In the genomic region with DNA sequence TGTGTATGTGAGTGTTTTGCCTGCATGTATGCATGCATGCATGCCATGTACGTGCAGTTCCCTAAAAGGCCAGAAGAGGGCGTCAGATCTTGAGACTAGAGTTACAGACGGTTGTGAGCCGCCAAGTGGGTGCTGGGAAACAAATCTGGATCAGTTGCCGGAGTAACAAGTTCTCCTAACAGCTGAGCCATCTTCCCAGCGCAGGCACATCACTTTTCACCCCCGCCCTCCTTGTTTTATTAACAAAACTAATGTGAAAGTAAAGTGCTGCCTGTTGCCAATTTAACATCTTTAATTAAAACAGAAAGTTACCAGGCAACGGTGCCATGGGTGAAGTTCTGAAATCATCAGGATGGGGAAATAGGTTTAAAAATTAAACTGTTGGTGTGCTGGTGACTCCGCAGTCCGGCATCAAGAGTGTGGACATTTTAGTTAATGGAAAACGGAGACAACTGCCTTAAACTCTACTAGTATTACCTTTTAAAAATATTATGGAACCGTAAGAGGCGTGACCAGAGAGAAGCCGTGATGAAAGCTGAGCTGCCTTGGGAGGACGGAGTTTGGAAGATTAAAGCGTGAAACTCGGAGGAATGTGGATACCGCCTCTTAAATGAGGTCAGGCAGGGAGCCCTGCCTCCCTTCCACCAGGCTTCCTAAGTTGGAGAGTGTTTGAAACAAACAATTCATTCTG, we compare ENCODE assay signal across 11 mouse cellular contexts.
DNase-seq lines count a peak whose midpoint lies in the region; ATAC-seq and TF ChIP-seq lines count a peak whose summit lies in the region.
"Had no signal": no experiment of that assay in that cellular context is flagged by ENCODE, and none has a peak within 500 bp of the region (broad histone marks: within the 10 kb centered on the region; RNA-seq: fewer than 3 reads in every experiment).

No protein-coding gene starts in this region.

- no peak for ATAC-seq in intestine, postnatal 0 days
- no peak for ATAC-seq in lung, embryonic 14.5 days (ENCODE audit: insufficient read depth)

- peaks cover 1% of the 10 kb centered on the region for H3K4me1 ChIP-seq in ES-Bruce4 (ENCODE audit: control insufficient read depth, insufficient read depth, low read length)
- no peaks in the 10 kb centered on the region for H3K4me1 ChIP-seq in intestine, postnatal 0 days (replicated peaks; ENCODE audit: control insufficient read depth, insufficient read depth, low read length)
- H3K4me1 ChIP-seq in lung, embryonic 14.5 days (ENCODE audit: insufficient read depth): no peaks in the 10 kb centered on the region

- no peak for TF ChIP-seq EP300 in ES-Bruce4 (IDR thresholded peaks at IDR 0.05; ENCODE audit: insufficient read depth, low read depth, low read length)

- DNase-seq in embryo, embryonic 10 days (ENCODE audit: low spot score): peak; percentile 28
- no peak for DNase-seq in embryo, embryonic 9.5 days (ENCODE audit: extremely low spot score)
- DNase-seq in lung, embryonic 14.5 days: peak; percentile 31
- no peak for DNase-seq in ovary, postnatal 10 days (ENCODE audit: low spot score)
- no peak for DNase-seq in heart, postnatal 10 days
- no peak for DNase-seq in adrenal gland, postnatal 10 days
- DNase-seq: adrenal gland, adult 2 months had no signal

- intact Hi-C loops in heart, postnatal 10 days (cut with DNase I): no loop called here

- WGBS in intestine, postnatal 0 days: 62% methylated on average over 18 of the region's 18 CpGs
- WGBS in lung, embryonic 14.5 days: 64% methylated on average over 18 of the region's 18 CpGs

- no peak for TF ChIP-seq POLR2A in ES-Bruce4 (IDR thresholded peaks at IDR 0.05; ENCODE audit: insufficient read depth, low read length)

- no peaks in the 10 kb centered on the region for H3K36me3 ChIP-seq in ES-Bruce4 (ENCODE audit: control insufficient read depth, insufficient read depth, low read length, poor library complexity, severe bottlenecking)
- H3K36me3 ChIP-seq in intestine, postnatal 0 days (ENCODE audit: control insufficient read depth, insufficient read depth): no peaks in the 10 kb centered on the region
- no peaks in the 10 kb centered on the region for H3K36me3 ChIP-seq in lung, embryonic 14.5 days (ENCODE audit: insufficient read depth)
- H3K36me3 ChIP-seq: heart, embryonic 15.5 days had no signal

- no peak overlapping the region for H3K4me2 ChIP-seq in intestine, postnatal 0 days (replicated peaks; ENCODE audit: low read depth)
- H3K4me2 ChIP-seq in lung, embryonic 14.5 days: no peak overlapping the region
- H3K4me2 ChIP-seq: heart, embryonic 15.5 days had no signal

- no peak overlapping the region for H3K27ac ChIP-seq in ES-Bruce4 (ENCODE audit: insufficient read depth, low read length)
- H3K27ac ChIP-seq in intestine, postnatal 0 days (ENCODE audit: low read depth, low read length): no peak overlapping the region
- no peak overlapping the region; the same call in 1 of the 2 replicates for H3K27ac ChIP-seq in lung, embryonic 14.5 days (ENCODE audit: low read depth)
- H3K27ac ChIP-seq: heart, embryonic 15.5 days had no signal

- no peak overlapping the region for H3K9ac ChIP-seq in ES-Bruce4 (ENCODE audit: low read depth, poor library complexity, severe bottlenecking)
- no peak overlapping the region for H3K9ac ChIP-seq in intestine, postnatal 0 days (ENCODE audit: low read depth, low read length)
- no peak overlapping the region for H3K9ac ChIP-seq in lung, embryonic 14.5 days
- H3K9ac ChIP-seq: heart, embryonic 15.5 days had no signal

- no peak overlapping the region for H3K4me3 ChIP-seq in ES-Bruce4 (ENCODE audit: low read depth, low read length)
- H3K4me3 ChIP-seq in intestine, postnatal 0 days (ENCODE audit: low read depth, low read length): no peak overlapping the region
- no peak overlapping the region for H3K4me3 ChIP-seq in lung, embryonic 14.5 days (ENCODE audit: low read depth, low read length)
- H3K4me3 ChIP-seq: erythroblast, embryonic 14.5 days; heart, embryonic 15.5 days had no signal

- no peaks in the 10 kb centered on the region for H3K27me3 ChIP-seq in ES-Bruce4 (ENCODE audit: control insufficient read depth, insufficient read depth, low read length, poor library complexity, severe bottlenecking)
- no peaks in the 10 kb centered on the region for H3K27me3 ChIP-seq in intestine, postnatal 0 days (replicated peaks; ENCODE audit: control insufficient read depth, insufficient read depth, low read length)
- no peaks in the 10 kb centered on the region for H3K27me3 ChIP-seq in lung, embryonic 14.5 days (ENCODE audit: insufficient read depth, low read length)
- H3K27me3 ChIP-seq: heart, embryonic 15.5 days had no signal

- peak; percentile 62 for TF ChIP-seq CTCF in ES-Bruce4 (IDR thresholded peaks at IDR 0.05; ENCODE audit: low read depth, low read length)
- TF ChIP-seq CTCF in intestine, postnatal 0 days (IDR thresholded peaks at IDR 0.05; ENCODE audit: low read depth): peak; percentile 44
- peak; percentile 48 for TF ChIP-seq CTCF in lung, embryonic 14.5 days (IDR thresholded peaks at IDR 0.05; ENCODE audit: low read depth)

- no peaks in the 10 kb centered on the region for H3K9me3 ChIP-seq in ES-Bruce4 (replicated peaks; ENCODE audit: control insufficient read depth, insufficient read depth, low read length, poor library complexity, severe bottlenecking)
- H3K9me3 ChIP-seq in intestine, postnatal 0 days (ENCODE audit: control insufficient read depth): no peaks in the 10 kb centered on the region
- no peaks in the 10 kb centered on the region for H3K9me3 ChIP-seq in lung, embryonic 14.5 days (ENCODE audit: low read depth, low read length)
- H3K9me3 ChIP-seq: heart, embryonic 15.5 days had no signal

Comparison
In these comparisons a context has a peak if more than half of its experiments do, and no peak if none do; other contexts are left out.
1. DNase-seq: peak in embryo, embryonic 10 days (single experiment) and lung, embryonic 14.5 days (single experiment); none in embryo, embryonic 9.5 days (single experiment), ovary, postnatal 10 days (single experiment), heart, postnatal 10 days (0 of 2) and adrenal gland, postnatal 10 days (single experiment).
2. Peak in every context shown above with its lines, with median percentiles within 50 percentile points of each other: CTCF ChIP-seq.